Mouse (Mus musculus) midbrain, embryonic 11.5 days (tissue): ENCODE data around the gene Greb1. TPM values are rescaled to one million over a fixed set of nuclear protein-coding genes. Genes with fewer than 3 reads are reported as not detected.

Experiments used
- ATAC-seq: fragments of 200-750 bp; cut with Nextera tagmentation; 2 replicates; pipeline ENCODE4 v1.8.0; 2017; ENCODE audit warnings: moderate TSS enrichment, moderate library complexity; ENCODE audit not compliant: low FRiP score
- DNase-seq: peaks from one replicate; pipeline ENCODE4 v3.0.0; 2015; ENCODE audit warnings: low spot score; ENCODE audit errors: missing footprints
- H3K27ac ChIP-seq: fragments of 300-500 bp; sonication (generic); 2 replicates; pipeline ENCODE4 v1.5.1; 2014; ENCODE audit warnings: low read depth, low read length
- H3K27me3 ChIP-seq: fragments of 300-500 bp; sonication (generic); 2 replicates; pipeline ENCODE4 v1.6.1; 2014; ENCODE audit warnings: mild to moderate bottlenecking, low read length, moderate library complexity, mixed read lengths; ENCODE audit not compliant: control insufficient read depth, insufficient read depth
- H3K36me3 ChIP-seq: fragments of 300-500 bp; sonication (generic); 2 replicates; pipeline ENCODE4 v1.6.1; 2014; ENCODE audit warnings: mild to moderate bottlenecking, low read length, moderate library complexity, mixed read lengths; ENCODE audit not compliant: control insufficient read depth, insufficient read depth
- H3K4me1 ChIP-seq: fragments of 300-500 bp; sonication (generic); 2 replicates; pipeline ENCODE4 v1.6.1; 2014; ENCODE audit warnings: low read length; ENCODE audit not compliant: control insufficient read depth, insufficient read depth
- H3K4me2 ChIP-seq: fragments of 300-500 bp; sonication (generic); 2 replicates; pipeline ENCODE4 v1.6.1; 2014; ENCODE audit warnings: mild to moderate bottlenecking, moderate library complexity
- H3K4me3 ChIP-seq: fragments of 300-500 bp; sonication (generic); 2 replicates; pipeline ENCODE4 v1.5.1; 2014; ENCODE audit warnings: low read depth, low read length
- H3K9ac ChIP-seq: fragments of 300-500 bp; sonication (generic); 2 replicates; pipeline ENCODE4 v1.6.1; 2014; ENCODE audit warnings: low read length
- H3K9me3 ChIP-seq: fragments of 300-500 bp; sonication (generic); 2 replicates; pipeline ENCODE4 v1.6.1; 2016; ENCODE audit warnings: low read length; ENCODE audit not compliant: control insufficient read depth
- WGBS: fragments of 180-500 bp; shearing (Covaris S2); extraction: QIAGEN DNeasy Blood & Tissue Kit; methylation state at CpG from one replicate; pipeline ENCODE4 v1.1.7; 2014; 5-methylcytosine and 5-hydroxymethylcytosine counted together
- polyA plus RNA-seq: library from polyadenylated mRNA; unstranded; fragments of >200 nt; fragmentation: Nextera tagmentation; extraction: Ambion mirVana; gene quantifications from 2 replicates; pipeline ENCODE4 v1.2.1, GENCODE M21; 2014

Greb1 gene
- polyA plus RNA-seq, 1 experiment from 2014 or later = 15.4 TPM

- 86% methylated on average over 3 of the region's 3 CpGs for WGBS
- Histone ChIP-seq H3K27ac (no peak overlapping the region), H3K9ac (no peak overlapping the region), H3K4me3 (no peak overlapping the region), H3K4me2 (no peak overlapping the region), H3K27me3 (no peaks in the 10 kb centered on the region), H3K4me1 (peaks cover 29% of the 10 kb centered on the region), H3K36me3 (no peaks in the 10 kb centered on the region), H3K9me3 (no peaks in the 10 kb centered on the region)
- DNase-seq (no peak), ATAC-seq (no peak)
Measured at GRCm38 (mm10) chr12:16734698-16735097, 66.0 kb downstream of the Greb1 start.

- H3K9me3 ChIP-seq = no peaks in the 10 kb centered on the region
- no peak overlapping the region for H3K4me3 ChIP-seq
- no peaks in the 10 kb centered on the region for H3K36me3 ChIP-seq
- H3K9ac ChIP-seq = no peak overlapping the region
- no peak overlapping the region for H3K27ac ChIP-seq
- DNase-seq = no peak
- WGBS = 41% methylated on average over 8 of the region's 8 CpGs
- ATAC-seq = 0 out of 2 replicates have a peak, but pooled peaks have one; percentile 38
- no peak overlapping the region for H3K4me2 ChIP-seq
- H3K27me3 ChIP-seq = no peaks in the 10 kb centered on the region
- H3K4me1 ChIP-seq = peaks cover 29% of the 10 kb centered on the region
Measured at GRCm38 (mm10) chr12:16734009-16734408, 66.7 kb downstream of the Greb1 start.

- Histone ChIP-seq H3K27me3 (no peaks in the 10 kb centered on the region), H3K4me2 (no peak overlapping the region), H3K27ac (no peak overlapping the region), H3K4me3 (no peak overlapping the region), H3K9me3 (no peaks in the 10 kb centered on the region), H3K4me1 (peaks cover 9% of the 10 kb centered on the region; the same call in 1 of the 2 replicates), H3K9ac (no peak overlapping the region), H3K36me3 (peaks cover 2% of the 10 kb centered on the region; the same call in 1 of the 2 replicates)
- WGBS = 17% methylated on average over 11 of the region's 11 CpGs
- DNase-seq = no peak
- peak; percentile 43; the same call in 1 of the 2 replicates for ATAC-seq
Measured at GRCm38 (mm10) chr12:16731121-16731741, 69.5 kb downstream of the Greb1 start.

- Histone ChIP-seq H3K9me3 (no peaks in the 10 kb centered on the region), H3K9ac (no peak overlapping the region), H3K4me2 (no peak overlapping the region), H3K36me3 (peaks cover 2% of the 10 kb centered on the region; the same call in 1 of the 2 replicates), H3K27ac (no peak overlapping the region), H3K27me3 (no peaks in the 10 kb centered on the region), H3K4me3 (no peak overlapping the region), H3K4me1 (peaks cover 9% of the 10 kb centered on the region; the same call in 1 of the 2 replicates)
- DNase-seq = no peak
- WGBS = 83% methylated on average over 11 of the region's 11 CpGs
- no peak for ATAC-seq
Measured at GRCm38 (mm10) chr12:16730196-16730595, 70.5 kb downstream of the Greb1 start.

GRCm38 (mm10) chr12:16728221-16728620, 72.5 kb downstream of the Greb1 start:
- 87% methylated on average over 5 of the region's 5 CpGs for WGBS

GRCm38 (mm10) chr12:16726229-16726628, 74.5 kb downstream of the Greb1 start:
- H3K27me3 ChIP-seq = no peaks in the 10 kb centered on the region
- no peak for ATAC-seq
- H3K36me3 ChIP-seq = peaks cover 9% of the 10 kb centered on the region; the same call in 1 of the 2 replicates
- no peak overlapping the region for H3K4me3 ChIP-seq
- no peak overlapping the region for H3K9ac ChIP-seq
- no peak overlapping the region for H3K4me2 ChIP-seq
- WGBS = 90% methylated on average over 3 of the region's 3 CpGs
- no peaks in the 10 kb centered on the region for H3K9me3 ChIP-seq
- DNase-seq = no peak
- no peak overlapping the region for H3K27ac ChIP-seq
- no peaks in the 10 kb centered on the region for H3K4me1 ChIP-seq

More at GRCm38 (mm10) chr12:16728221-16728620, 72.5 kb downstream of the Greb1 start:
- no peak overlapping the region for H3K4me2 ChIP-seq
- H3K4me3 ChIP-seq = no peak overlapping the region
- no peak overlapping the region for H3K9ac ChIP-seq
- no peak for ATAC-seq
- no peak for DNase-seq
- no peaks in the 10 kb centered on the region for H3K27me3 ChIP-seq
- no peaks in the 10 kb centered on the region for H3K9me3 ChIP-seq
- H3K27ac ChIP-seq = no peak overlapping the region
- peaks cover 4% of the 10 kb centered on the region; the same call in 1 of the 2 replicates for H3K36me3 ChIP-seq
- peaks cover 3% of the 10 kb centered on the region; the same call in 1 of the 2 replicates for H3K4me1 ChIP-seq

GRCm38 (mm10) chr12:16723601-16724000, 77.1 kb downstream of the Greb1 start:
- no peaks in the 10 kb centered on the region for H3K4me1 ChIP-seq
- H3K9me3 ChIP-seq = no peaks in the 10 kb centered on the region
- no peak overlapping the region for H3K4me2 ChIP-seq
- H3K27me3 ChIP-seq = no peaks in the 10 kb centered on the region
- no peak for DNase-seq
- no peak overlapping the region for H3K4me3 ChIP-seq
- H3K36me3 ChIP-seq = peaks cover 9% of the 10 kb centered on the region; the same call in 1 of the 2 replicates
- WGBS = 60% methylated on average over 3 of the region's 3 CpGs
- H3K9ac ChIP-seq = no peak overlapping the region
- no peak for ATAC-seq
- no peak overlapping the region for H3K27ac ChIP-seq

GRCm38 (mm10) chr12:16718660-16719315, 81.9 kb downstream of the Greb1 start:
- Histone ChIP-seq H3K9ac (no peak overlapping the region), H3K9me3 (no peaks in the 10 kb centered on the region), H3K4me2 (no peak overlapping the region), H3K27me3 (no peaks in the 10 kb centered on the region), H3K4me1 (no peaks in the 10 kb centered on the region), H3K4me3 (no peak overlapping the region), H3K36me3 (peaks cover 9% of the 10 kb centered on the region; the same call in 1 of the 2 replicates), H3K27ac (0 out of 2 replicates have a peak overlapping the region, but pooled peaks have one; percentile 12)
- ATAC-seq (peak; percentile 62; the same call in 1 of the 2 replicates), DNase-seq (peak; percentile 92)
- WGBS = 50% methylated on average over 8 of the region's 8 CpGs

GRCm38 (mm10) chr12:16717653-16718052, 83.0 kb downstream of the Greb1 start:
- DNase-seq (peak; percentile 94), ATAC-seq (peak; percentile 53; the same call in 1 of the 2 replicates)
- Histone ChIP-seq H3K4me2 (no peak overlapping the region), H3K4me3 (no peak overlapping the region), H3K27ac (no peak overlapping the region), H3K9ac (no peak overlapping the region), H3K4me1 (no peaks in the 10 kb centered on the region), H3K36me3 (peaks cover 4% of the 10 kb centered on the region), H3K27me3 (no peaks in the 10 kb centered on the region), H3K9me3 (no peaks in the 10 kb centered on the region)
- WGBS = 71% methylated on average over 1 of the region's 1 CpGs
